Mouse (Mus musculus): ENCODE results near the gene Fsip1. TPM values are rescaled to one million over a fixed set of nuclear protein-coding genes. Genes with fewer than 3 reads are reported as not detected.
A peak's percentile ranks its signal among the peaks of the same experiment; 100 is the strongest.

The Fsip1 gene
- polyA plus RNA-seq, 1 experiment: 3.1 TPM

GRCm38 (mm10) chr2:118115647-118116046 is 141.1 kb downstream of the Fsip1 start:
- Histone ChIP-seq H3K9ac (ENCODE audit: low read depth, poor library complexity, severe bottlenecking) (no peak overlapping the region), H3K27me3 (ENCODE audit: control insufficient read depth, insufficient read depth, low read length, poor library complexity, severe bottlenecking) (peaks cover 5% of the 10 kb centered on the region; the same call in 1 of the 2 replicates), H3K9me3 (replicated peaks; ENCODE audit: control insufficient read depth, insufficient read depth, low read length, poor library complexity, severe bottlenecking) (peaks cover 5% of the 10 kb centered on the region; the same call in 1 of the 2 replicates), H3K4me3 (ENCODE audit: low read depth, low read length) (no peak overlapping the region), H3K36me3 (ENCODE audit: control insufficient read depth, insufficient read depth, low read length, poor library complexity, severe bottlenecking) (no peaks in the 10 kb centered on the region), H3K27ac (ENCODE audit: insufficient read depth, low read length) (no peak overlapping the region), H3K4me1 (ENCODE audit: control insufficient read depth, insufficient read depth, low read length) (no peaks in the 10 kb centered on the region)
- TF ChIP-seq CTCF (IDR thresholded peaks at IDR 0.05; ENCODE audit: low read depth, low read length) (no peak), EP300 (IDR thresholded peaks at IDR 0.05; ENCODE audit: insufficient read depth, low read depth, low read length) (no peak), POLR2A (IDR thresholded peaks at IDR 0.05; ENCODE audit: insufficient read depth, low read length) (no peak)

- TF ChIP-seq CTCF (IDR thresholded peaks at IDR 0.05; ENCODE audit: low read depth, low read length) (no peak), POLR2A (IDR thresholded peaks at IDR 0.05; ENCODE audit: insufficient read depth, low read length) (no peak), EP300 (IDR thresholded peaks at IDR 0.05; ENCODE audit: insufficient read depth, low read depth, low read length) (no peak)
- H3K9ac ChIP-seq (ENCODE audit: low read depth, poor library complexity, severe bottlenecking): no peak overlapping the region
- H3K36me3 ChIP-seq (ENCODE audit: control insufficient read depth, insufficient read depth, low read length, poor library complexity, severe bottlenecking): no peaks in the 10 kb centered on the region
- H3K27me3 ChIP-seq (ENCODE audit: control insufficient read depth, insufficient read depth, low read length, poor library complexity, severe bottlenecking): peaks cover 5% of the 10 kb centered on the region; the same call in 1 of the 2 replicates
- no peaks in the 10 kb centered on the region for H3K4me1 ChIP-seq (ENCODE audit: control insufficient read depth, insufficient read depth, low read length)
- no peak overlapping the region for H3K4me3 ChIP-seq (ENCODE audit: low read depth, low read length)
- H3K9me3 ChIP-seq (replicated peaks; ENCODE audit: control insufficient read depth, insufficient read depth, low read length, poor library complexity, severe bottlenecking): peaks cover 5% of the 10 kb centered on the region; the same call in 1 of the 2 replicates
- no peak overlapping the region for H3K27ac ChIP-seq (ENCODE audit: insufficient read depth, low read length)
These were observed 142.1 kb downstream of the Fsip1 start for GRCm38 (mm10) chr2:118114671-118115070.

- no peaks in the 10 kb centered on the region for H3K36me3 ChIP-seq (ENCODE audit: control insufficient read depth, insufficient read depth, low read length, poor library complexity, severe bottlenecking)
- no peak overlapping the region for H3K27ac ChIP-seq (ENCODE audit: insufficient read depth, low read length)
- TF ChIP-seq POLR2A (IDR thresholded peaks at IDR 0.05; ENCODE audit: insufficient read depth, low read length): no peak
- TF ChIP-seq CTCF (IDR thresholded peaks at IDR 0.05; ENCODE audit: low read depth, low read length): peak; percentile 16
- no peak overlapping the region for H3K9ac ChIP-seq (ENCODE audit: low read depth, poor library complexity, severe bottlenecking)
- peaks cover 5% of the 10 kb centered on the region; the same call in 1 of the 2 replicates for H3K27me3 ChIP-seq (ENCODE audit: control insufficient read depth, insufficient read depth, low read length, poor library complexity, severe bottlenecking)
- H3K4me1 ChIP-seq (ENCODE audit: control insufficient read depth, insufficient read depth, low read length): no peaks in the 10 kb centered on the region
- H3K4me3 ChIP-seq (ENCODE audit: low read depth, low read length): no peak overlapping the region
- peaks cover 5% of the 10 kb centered on the region; the same call in 1 of the 2 replicates for H3K9me3 ChIP-seq (replicated peaks; ENCODE audit: control insufficient read depth, insufficient read depth, low read length, poor library complexity, severe bottlenecking)
These were observed 142.8 kb downstream of the Fsip1 start for GRCm38 (mm10) chr2:118113808-118114524.

GRCm38 (mm10) chr2:118112846-118113479 is 143.8 kb downstream of the Fsip1 start:
- Histone ChIP-seq H3K4me3 (ENCODE audit: low read depth, low read length) (no peak overlapping the region), H3K4me1 (ENCODE audit: control insufficient read depth, insufficient read depth, low read length) (no peaks in the 10 kb centered on the region), H3K36me3 (ENCODE audit: control insufficient read depth, insufficient read depth, low read length, poor library complexity, severe bottlenecking) (no peaks in the 10 kb centered on the region), H3K27me3 (ENCODE audit: control insufficient read depth, insufficient read depth, low read length, poor library complexity, severe bottlenecking) (peaks cover 5% of the 10 kb centered on the region; the same call in 1 of the 2 replicates), H3K27ac (ENCODE audit: insufficient read depth, low read length) (no peak overlapping the region), H3K9ac (ENCODE audit: low read depth, poor library complexity, severe bottlenecking) (no peak overlapping the region), H3K9me3 (replicated peaks; ENCODE audit: control insufficient read depth, insufficient read depth, low read length, poor library complexity, severe bottlenecking) (peaks cover 5% of the 10 kb centered on the region; the same call in 1 of the 2 replicates)
- TF ChIP-seq POLR2A (IDR thresholded peaks at IDR 0.05; ENCODE audit: insufficient read depth, low read length) (no peak), CTCF (IDR thresholded peaks at IDR 0.05; ENCODE audit: low read depth, low read length) (no peak), EP300 (IDR thresholded peaks at IDR 0.05; ENCODE audit: insufficient read depth, low read depth, low read length) (no peak)

GRCm38 (mm10) chr2:118112438-118112837 is 144.3 kb downstream of the Fsip1 start:
- TF ChIP-seq CTCF (IDR thresholded peaks at IDR 0.05; ENCODE audit: low read depth, low read length): no peak
- TF ChIP-seq POLR2A (IDR thresholded peaks at IDR 0.05; ENCODE audit: insufficient read depth, low read length): no peak
- TF ChIP-seq EP300 (IDR thresholded peaks at IDR 0.05; ENCODE audit: insufficient read depth, low read depth, low read length): no peak
- H3K27me3 ChIP-seq (ENCODE audit: control insufficient read depth, insufficient read depth, low read length, poor library complexity, severe bottlenecking): peaks cover 5% of the 10 kb centered on the region; the same call in 1 of the 2 replicates
- H3K27ac ChIP-seq (ENCODE audit: insufficient read depth, low read length): no peak overlapping the region
- no peak overlapping the region for H3K9ac ChIP-seq (ENCODE audit: low read depth, poor library complexity, severe bottlenecking)
- H3K4me3 ChIP-seq (ENCODE audit: low read depth, low read length): no peak overlapping the region
- H3K9me3 ChIP-seq (replicated peaks; ENCODE audit: control insufficient read depth, insufficient read depth, low read length, poor library complexity, severe bottlenecking): peaks cover 5% of the 10 kb centered on the region; the same call in 1 of the 2 replicates
- H3K36me3 ChIP-seq (ENCODE audit: control insufficient read depth, insufficient read depth, low read length, poor library complexity, severe bottlenecking): no peaks in the 10 kb centered on the region
- no peaks in the 10 kb centered on the region for H3K4me1 ChIP-seq (ENCODE audit: control insufficient read depth, insufficient read depth, low read length)
